Mouse (Mus musculus) kidney, adult 2 months (tissue): ENCODE data around the gene Vwa8. TPM values are rescaled to one million over a fixed set of nuclear protein-coding genes. Genes with fewer than 3 reads are reported as not detected.
A peak's percentile ranks its signal among the peaks of the same experiment; 100 is the strongest.
"Not testable (repeated sequence)": the region's sequence is repeated elsewhere in the genome, so short reads cannot be mapped to it uniquely, and the experiment has no call there.

Experiments used
- DNase-seq: peaks from one replicate; pipeline ENCODE4 v3.0.0; 2021
- H3K27ac ChIP-seq: fragments of 200-500 bp; 2 replicates; pipeline ENCODE4 v1.5.1; 2012; ENCODE audit warnings: low read depth, low read length, control low read depth, inconsistent platforms; ENCODE audit not compliant: insufficient read depth
- H3K27me3 ChIP-seq: fragments of 200-500 bp; replicated peaks from 2 replicates; pipeline ENCODE4 v1.6.1; 2012; ENCODE audit warnings: mild to moderate bottlenecking, moderate library complexity, low read length, inconsistent platforms; ENCODE audit not compliant: control insufficient read depth, insufficient read depth
- H3K36me3 ChIP-seq: fragments of 200-500 bp; 2 replicates; pipeline ENCODE4 v1.6.1; 2012; ENCODE audit warnings: mild to moderate bottlenecking, moderate library complexity, low read length, inconsistent platforms; ENCODE audit not compliant: control insufficient read depth, insufficient read depth
- H3K4me1 ChIP-seq: fragments of 200-500 bp; 2 replicates; pipeline ENCODE4 v1.6.1; 2011; ENCODE audit warnings: low read length; ENCODE audit not compliant: control insufficient read depth, insufficient read depth
- H3K4me3 ChIP-seq: fragments of 200-500 bp; 2 replicates; pipeline ENCODE4 v1.5.1; 2011; ENCODE audit warnings: mild to moderate bottlenecking, low read depth, low read length, control low read depth; ENCODE audit not compliant: insufficient read depth
- CTCF ChIP-seq: fragments of 200-500 bp; conservative IDR thresholded peaks from 2 replicates; pipeline ENCODE4 v1.5.1; 2011; ENCODE audit warnings: low read depth, mild to moderate bottlenecking, control low read depth, low read length, moderate library complexity, mixed read lengths; ENCODE audit not compliant: insufficient read depth, insufficient read length
- POLR2A ChIP-seq: fragments of 200-500 bp; IDR thresholded peaks from one replicate; pipeline ENCODE4 v1.6.1; 2011; ENCODE audit warnings: low read depth, low read length, control low read depth
- WGBS: fragments of 180-500 bp; shearing (Covaris S2); methylation state at CpG from one replicate; pipeline ENCODE4 v1.1.7; 2018; 5-methylcytosine and 5-hydroxymethylcytosine counted together
- polyA plus RNA-seq: library from polyadenylated mRNA; depleted of rRNA; stranded (reverse); fragments of >200 nt; gene quantifications from 2 replicates; pipeline ENCODE4 v1.2.3, GENCODE M21; 2012

The Vwa8 gene
- polyA plus RNA-seq, 1 experiment: 78.0 TPM

GRCm38 (mm10) chr14:78983104-78983503, 134.3 kb downstream of the Vwa8 start:
- Histone ChIP-seq H3K36me3 (peaks cover 1% of the 10 kb centered on the region), H3K27ac (no peak overlapping the region), H3K4me1 (no peaks in the 10 kb centered on the region), H3K4me3 (no peak overlapping the region), H3K27me3 (no peaks in the 10 kb centered on the region)
- TF ChIP-seq POLR2A (no peak), CTCF (no peak)
- peak; percentile 33 for DNase-seq
- 66% methylated on average over 2 of the region's 2 CpGs for WGBS

GRCm38 (mm10) chr14:78984296-78984695, 135.4 kb downstream of the Vwa8 start:
- WGBS: 42% methylated on average over 2 of the region's 2 CpGs
- peaks cover 1% of the 10 kb centered on the region for H3K36me3 ChIP-seq
- H3K27me3 ChIP-seq: no peaks in the 10 kb centered on the region
- TF ChIP-seq POLR2A: no peak
- no peak for TF ChIP-seq CTCF
- DNase-seq: peak; percentile 29
- H3K4me3 ChIP-seq: no peak overlapping the region
- H3K27ac ChIP-seq: no peak overlapping the region
- no peaks in the 10 kb centered on the region for H3K4me1 ChIP-seq

- Histone ChIP-seq H3K36me3 (peaks cover 1% of the 10 kb centered on the region; the same call in 1 of the 2 replicates), H3K4me1 (no peaks in the 10 kb centered on the region), H3K27ac (no peak overlapping the region), H3K27me3 (no peaks in the 10 kb centered on the region), H3K4me3 (no peak overlapping the region)
- DNase-seq: peak; percentile 15
- WGBS: 71% methylated on average over 8 of the region's 8 CpGs
- TF ChIP-seq POLR2A (no peak), CTCF (no peak)
Observed at GRCm38 (mm10) chr14:78987543-78987942, 138.7 kb downstream of the Vwa8 start.

- Histone ChIP-seq H3K27ac (no peak overlapping the region), H3K4me1 (no peaks in the 10 kb centered on the region), H3K4me3 (no peak overlapping the region), H3K36me3 (peaks cover 5% of the 10 kb centered on the region), H3K27me3 (no peaks in the 10 kb centered on the region)
- no peak for TF ChIP-seq CTCF
- no peak for TF ChIP-seq POLR2A
- WGBS: 82% methylated on average over 4 of the region's 4 CpGs
- no peak for DNase-seq
Observed at GRCm38 (mm10) chr14:78992456-78992855, 143.6 kb downstream of the Vwa8 start.

- Histone ChIP-seq H3K4me3 (no peak overlapping the region), H3K4me1 (no peaks in the 10 kb centered on the region), H3K27ac (no peak overlapping the region), H3K36me3 (peaks cover 5% of the 10 kb centered on the region), H3K27me3 (no peaks in the 10 kb centered on the region)
- no peak for DNase-seq
- TF ChIP-seq POLR2A (no peak), CTCF (no peak)
- 62% methylated on average over 4 of the region's 4 CpGs for WGBS
Observed at GRCm38 (mm10) chr14:78993515-78993914, 144.7 kb downstream of the Vwa8 start.

GRCm38 (mm10) chr14:78996359-78996758, 147.5 kb downstream of the Vwa8 start:
- no peak for TF ChIP-seq POLR2A
- no peak for TF ChIP-seq CTCF
- 98% methylated on average over 2 of the region's 2 CpGs for WGBS

GRCm38 (mm10) chr14:79003576-79003975, 154.7 kb downstream of the Vwa8 start:
- Histone ChIP-seq H3K4me3 (no peak overlapping the region), H3K27ac (no peak overlapping the region), H3K36me3 (no peaks in the 10 kb centered on the region), H3K4me1 (no peaks in the 10 kb centered on the region), H3K27me3 (no peaks in the 10 kb centered on the region)
- TF ChIP-seq CTCF (peak; percentile 49), POLR2A (no peak)
- no peak for DNase-seq
- 85% methylated on average over 1 of the region's 1 CpGs for WGBS

More at GRCm38 (mm10) chr14:78996359-78996758, 147.5 kb downstream of the Vwa8 start:
- no peaks in the 10 kb centered on the region for H3K27me3 ChIP-seq
- H3K27ac ChIP-seq: no peak overlapping the region
- peaks cover 5% of the 10 kb centered on the region for H3K36me3 ChIP-seq
- no peak overlapping the region for H3K4me3 ChIP-seq
- H3K4me1 ChIP-seq: no peaks in the 10 kb centered on the region
- DNase-seq: no peak

- H3K36me3 ChIP-seq, H3K4me3 ChIP-seq, H3K27ac ChIP-seq, H3K4me1 ChIP-seq, DNase-seq, H3K27me3 ChIP-seq: not testable (repeated sequence)
- WGBS: 89% methylated on average over 5 of the region's 5 CpGs
Observed at GRCm38 (mm10) chr14:79017710-79018109, 168.9 kb downstream of the Vwa8 start.
